Mouse (Mus musculus) adrenal gland, adult 2 months (tissue): ENCODE measurements around the gene Zfp689. TPM values are rescaled to one million over a fixed set of nuclear protein-coding genes. Genes with fewer than 3 reads are reported as not detected.
A peak's percentile ranks its signal among the peaks of the same experiment; 100 is the strongest.
"Not testable (repeated sequence)": the region's sequence is repeated elsewhere in the genome, so short reads cannot be mapped to it uniquely, and the experiment has no call there.

Source experiments
- DNase-seq: peaks from one replicate; pipeline ENCODE4 v3.0.0; 2021
- microRNA-seq, 2 experiments: library from miRNA; unstranded; fragments of <30 nt; microRNA quantifications; one replicate each; pipeline ENCODE4 v1.2.0; 2021
- polyA plus RNA-seq: library from polyadenylated mRNA; depleted of rRNA; stranded (reverse); fragments of >200 nt; gene quantifications from 2 replicates; pipeline ENCODE4 v1.2.3, GENCODE M21; 2012; rRNA removed
- total RNA-seq, 2 experiments: library from RNA; stranded (reverse); gene quantifications; 2 replicates each; pipeline ENCODE4 v1.2.3; 2021

Zfp689 gene
- total and polyA plus RNA-seq, 3 experiments: 3.9 to 7.1 (median 4.6) TPM

- DNase-seq: not testable (repeated sequence)
Measured at GRCm38 (mm10) chr7:127404101-127404500, 44.9 kb downstream of the Zfp689 start.

- no peak for DNase-seq
Measured at GRCm38 (mm10) chr7:127402980-127403379, 46.0 kb downstream of the Zfp689 start.

- no peak for DNase-seq
Measured at GRCm38 (mm10) chr7:127400355-127400754, 48.6 kb downstream of the Zfp689 start.

- DNase-seq: no peak
Measured at GRCm38 (mm10) chr7:127393944-127394333, 55.0 kb downstream of the Zfp689 start.

- peak; percentile 97 for DNase-seq
Measured at GRCm38 (mm10) chr7:127393157-127393943, 55.6 kb downstream of the Zfp689 start, which contains the start of gene E430018J23Rik. Gene E430018J23Rik (minus strand): TSS chr7:127393629.

- no peak for DNase-seq
Measured at GRCm38 (mm10) chr7:127392251-127392824, 56.6 kb downstream of the Zfp689 start.

Small RNA genes lying within 50 kb of the gene (microRNA-seq; reads per million reads assigned to microRNA genes)
- 0 reads per million in 2 experiments for gene Gm47278
- 0 reads per million in 2 experiments for gene Mir7060

Other genes with a start within 250 kb of the Zfp689 start
- gene Tbc1d10b, start 240.7 kb downstream of the Zfp689 start, total RNA-seq: 10 to 100 TPM; 36.0 to 43.6 TPM
- gene Tbc1d10b, start 240.7 kb downstream of the Zfp689 start, polyA plus RNA-seq: 31.5 and 35.1 TPM in 2 replicates
- 1 to 10 TPM; 2.2 to 2.3 TPM for gene Mylpf, start 240.3 kb downstream of the Zfp689 start, total RNA-seq
- gene Mylpf, start 240.3 kb downstream of the Zfp689 start, polyA plus RNA-seq: not detected in 2 replicates
- 10 to 100 TPM; 11.7 to 12.7 TPM for gene Zfp553, start 216.1 kb downstream of the Zfp689 start, total RNA-seq
- gene Zfp553, start 216.1 kb downstream of the Zfp689 start, polyA plus RNA-seq: 18.3 and 20.5 TPM in 2 replicates
- 10 to 100 TPM in 1 of 2 experiments, 1 to 10 TPM in 1; 7.1 to 11.4 TPM for gene Sept1, start 216.0 kb downstream of the Zfp689 start, total RNA-seq
- 8.6 and 10.9 TPM in 2 replicates for gene Sept1, start 216.0 kb downstream of the Zfp689 start, polyA plus RNA-seq
- 10 to 100 TPM; 27.1 to 32.4 TPM for gene Zfp771, start 204.9 kb downstream of the Zfp689 start, total RNA-seq
- 295 and 338 TPM in 2 replicates for gene Zfp771, start 204.9 kb downstream of the Zfp689 start, polyA plus RNA-seq
- 10 to 100 TPM; 34.7 to 37.6 TPM for gene Dctpp1, start 188.4 kb downstream of the Zfp689 start, total RNA-seq
- gene Dctpp1, start 188.4 kb downstream of the Zfp689 start, polyA plus RNA-seq: 45.1 and 57.1 TPM in 2 replicates
- 100 to 1,000 TPM in 1 of 2 experiments, 10 to 100 TPM in 1; 90.0 to 118 TPM for gene Sephs2, start 175.1 kb downstream of the Zfp689 start, total RNA-seq
- gene Sephs2, start 175.1 kb downstream of the Zfp689 start, polyA plus RNA-seq: 41.8 and 46.5 TPM in 2 replicates
- 1 to 10 TPM; 1.7 to 2.4 TPM for gene Itgal, start 152.9 kb downstream of the Zfp689 start, total RNA-seq
- 1.6 and 1.7 TPM in 2 replicates for gene Itgal, start 152.9 kb downstream of the Zfp689 start, polyA plus RNA-seq
- 10 to 100 TPM; 30.5 to 32.3 TPM for gene Zfp768, start 103.6 kb downstream of the Zfp689 start, total RNA-seq
- gene Zfp768, start 103.6 kb downstream of the Zfp689 start, polyA plus RNA-seq: 52.5 and 54.2 TPM in 2 replicates
- 10 to 100 TPM in 1 of 2 experiments, 1 to 10 TPM in 1; 8.0 to 11.2 TPM for gene Zfp747, start 73.1 kb downstream of the Zfp689 start, total RNA-seq
- gene Zfp747, start 73.1 kb downstream of the Zfp689 start, polyA plus RNA-seq: 4.4 and 6.7 TPM in 2 replicates
- gene 9130019O22Rik, start 62.0 kb downstream of the Zfp689 start, total RNA-seq: 1 to 10 TPM; 4.4 to 6.3 TPM
- 2.5 and 3.3 TPM in 2 replicates for gene 9130019O22Rik, start 62.0 kb downstream of the Zfp689 start, polyA plus RNA-seq
- 10 to 100 TPM in 1 of 2 experiments, 1 to 10 TPM in 1; 7.1 to 10.3 TPM for gene E430018J23Rik, start 55.5 kb downstream of the Zfp689 start, total RNA-seq
- 8.9 and 10.0 TPM in 2 replicates for gene E430018J23Rik, start 55.5 kb downstream of the Zfp689 start, polyA plus RNA-seq
- gene Zfp764, start 42.3 kb downstream of the Zfp689 start, total RNA-seq: 1 to 10 TPM; 5.0 to 8.1 TPM
- 4.1 and 4.5 TPM in 2 replicates for gene Zfp764, start 42.3 kb downstream of the Zfp689 start, polyA plus RNA-seq
- gene Zfp688, start 27.1 kb downstream of the Zfp689 start, total RNA-seq: 10 to 100 TPM; 13.3 to 15.3 TPM
- 30.2 and 33.8 TPM in 2 replicates for gene Zfp688, start 27.1 kb downstream of the Zfp689 start, polyA plus RNA-seq
- 10 to 100 TPM; 49.0 to 56.8 TPM for gene Prr14, start 10.5 kb upstream of the Zfp689 start, total RNA-seq
- 73.2 and 87.0 TPM in 2 replicates for gene Prr14, start 10.5 kb upstream of the Zfp689 start, polyA plus RNA-seq
- gene Fbrs, start 30.0 kb upstream of the Zfp689 start, total RNA-seq: 10 to 100 TPM; 54.8 to 90.7 TPM
- 46.0 and 57.8 TPM in 2 replicates for gene Fbrs, start 30.0 kb upstream of the Zfp689 start, polyA plus RNA-seq
- gene Srcap, start 62.8 kb upstream of the Zfp689 start, total RNA-seq: 10 to 100 TPM; 68.6 to 90.2 TPM
- 29.3 and 41.2 TPM in 2 replicates for gene Srcap, start 62.8 kb upstream of the Zfp689 start, polyA plus RNA-seq
- gene Gm42715, start 70.4 kb upstream of the Zfp689 start, total RNA-seq: 10 to 100 TPM; 19.1 to 19.7 TPM
- 4.0 and 6.7 TPM in 2 replicates for gene Gm42715, start 70.4 kb upstream of the Zfp689 start, polyA plus RNA-seq
- gene Tmem265, start 112.2 kb upstream of the Zfp689 start, total RNA-seq: not detected
- gene Tmem265, start 112.2 kb upstream of the Zfp689 start, polyA plus RNA-seq: 0.39 and 2.5 TPM in 2 replicates
- 10 to 100 TPM; 37.3 to 44.4 TPM for gene Phkg2, start 124.2 kb upstream of the Zfp689 start, total RNA-seq
- gene Phkg2, start 124.2 kb upstream of the Zfp689 start, polyA plus RNA-seq: 48.3 and 53.2 TPM in 2 replicates
- 10 to 100 TPM in 1 of 2 experiments, 1 to 10 TPM in 1; 7.6 to 11.4 TPM for gene Ccdc189, start 139.4 kb upstream of the Zfp689 start, total RNA-seq
- 4.8 and 6.1 TPM in 2 replicates for gene Ccdc189, start 139.4 kb upstream of the Zfp689 start, polyA plus RNA-seq
- gene Rnf40, start 139.6 kb upstream of the Zfp689 start, total RNA-seq: 10 to 100 TPM; 54.9 to 55.7 TPM
- gene Rnf40, start 139.6 kb upstream of the Zfp689 start, polyA plus RNA-seq: 19.3 and 23.3 TPM in 2 replicates
- 10 to 100 TPM; 16.3 to 21.2 TPM for gene Zfp629, start 166.6 kb upstream of the Zfp689 start, total RNA-seq
- gene Zfp629, start 166.6 kb upstream of the Zfp689 start, polyA plus RNA-seq: 14.0 and 15.5 TPM in 2 replicates